Mouse (Mus musculus): ENCODE measurements around the gene Fer. TPM values are rescaled to one million over a fixed set of nuclear protein-coding genes. Genes with fewer than 3 reads are reported as not detected.
A peak's percentile ranks its signal among the peaks of the same experiment; 100 is the strongest.

The Fer gene
- 34.2 and 36.7 TPM in 2 replicates for polyA plus RNA-seq (2015; fragmentation: Nextera tagmentation; extraction: Ambion mirVana)

DNA sequence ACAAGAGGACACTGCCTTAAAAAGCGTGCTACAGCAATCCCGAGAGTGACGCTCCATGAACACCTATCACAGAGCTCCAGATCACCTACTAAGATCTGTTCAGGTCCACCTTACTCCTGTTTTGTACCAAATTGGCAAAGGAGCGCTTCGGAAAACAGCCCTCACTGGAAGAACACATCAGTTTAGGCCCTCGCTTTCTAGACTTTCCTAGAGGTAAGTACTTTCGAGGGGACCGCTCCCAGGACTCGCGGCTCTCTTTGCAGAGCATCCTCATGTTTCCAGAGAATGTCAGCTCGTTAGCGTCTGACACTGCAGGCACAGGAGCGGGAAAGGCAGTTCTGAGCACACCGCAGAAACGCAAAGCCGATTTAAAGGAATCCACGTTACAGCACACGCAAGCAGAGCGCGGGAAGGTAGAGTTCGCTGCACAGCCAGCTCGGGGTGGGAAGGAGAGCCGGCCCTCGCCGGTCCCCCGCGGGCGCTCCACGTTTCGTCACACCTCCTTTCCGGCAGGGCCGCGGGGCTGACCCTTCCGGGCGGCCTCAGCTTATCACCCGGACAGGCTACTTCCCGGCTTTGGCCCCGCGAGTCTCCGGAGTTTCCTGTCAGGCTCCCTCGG lies at the start of gene Fer:
Gene Fer (plus strand): TSS at position 51 of the 619 bp plus-strand sequence.
- Histone ChIP-seq H3K4me1 (replicated peaks; ENCODE audit: control insufficient read depth, insufficient read depth, low read length) (peaks cover 13% of the 10 kb centered on the region), H3K36me3 (ENCODE audit: control insufficient read depth, insufficient read depth) (no peaks in the 10 kb centered on the region), H3K9me3 (ENCODE audit: control insufficient read depth, low read length) (no peaks in the 10 kb centered on the region), H3K9ac (replicated peaks; ENCODE audit: low read depth, low read length) (peak within 1 kb of the TSS; percentile 90), H3K27ac (ENCODE audit: low read length) (peak within 1 kb of the TSS; percentile 83), H3K4me2 (ENCODE audit: low read length) (peak within 1 kb of the TSS; percentile 95), H3K27me3 (replicated peaks; ENCODE audit: control insufficient read depth, insufficient read depth, low read length) (no peaks in the 10 kb centered on the region), H3K4me3 (replicated peaks; ENCODE audit: low read length) (peak within 1 kb of the TSS; percentile 96)
- WGBS, result under 1% methylated on average over 41 of the region's 41 CpGs
- peak; percentile 30 for ATAC-seq

DNA sequence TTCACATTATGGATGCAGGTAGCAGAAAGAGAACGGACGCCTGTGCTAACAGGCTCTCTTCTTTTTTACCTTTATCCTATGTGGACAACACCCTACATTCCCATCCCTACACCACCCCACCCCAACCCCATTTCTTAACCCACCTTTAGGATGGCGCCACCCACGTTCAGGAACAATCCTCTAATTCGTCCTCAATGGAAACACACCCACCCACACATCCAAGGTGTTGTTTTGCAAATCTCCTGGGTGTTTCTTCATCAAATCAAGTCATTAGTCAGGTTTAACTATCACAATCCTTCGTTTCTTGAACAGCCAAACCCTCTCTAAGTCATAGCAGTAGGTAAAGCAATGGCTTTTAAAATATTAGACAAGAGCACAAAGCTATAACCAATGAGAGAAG lies 49.3 kb upstream of the Fer start:
- no peak overlapping the region for H3K27ac ChIP-seq (ENCODE audit: low read length)
- no peak overlapping the region for H3K4me3 ChIP-seq (replicated peaks; ENCODE audit: low read length)
- no peaks in the 10 kb centered on the region for H3K9me3 ChIP-seq (ENCODE audit: control insufficient read depth, low read length)
- peaks cover 7% of the 10 kb centered on the region for H3K4me1 ChIP-seq (replicated peaks; ENCODE audit: control insufficient read depth, insufficient read depth, low read length)
- H3K27me3 ChIP-seq (replicated peaks; ENCODE audit: control insufficient read depth, insufficient read depth, low read length), result no peaks in the 10 kb centered on the region
- H3K4me2 ChIP-seq (ENCODE audit: low read length), result no peak overlapping the region
- no peaks in the 10 kb centered on the region for H3K36me3 ChIP-seq (ENCODE audit: control insufficient read depth, insufficient read depth)
- WGBS, result 87% methylated on average over 6 of the region's 6 CpGs
- no peak overlapping the region for H3K9ac ChIP-seq (replicated peaks; ENCODE audit: low read depth, low read length)
- ATAC-seq, result no peak

DNA sequence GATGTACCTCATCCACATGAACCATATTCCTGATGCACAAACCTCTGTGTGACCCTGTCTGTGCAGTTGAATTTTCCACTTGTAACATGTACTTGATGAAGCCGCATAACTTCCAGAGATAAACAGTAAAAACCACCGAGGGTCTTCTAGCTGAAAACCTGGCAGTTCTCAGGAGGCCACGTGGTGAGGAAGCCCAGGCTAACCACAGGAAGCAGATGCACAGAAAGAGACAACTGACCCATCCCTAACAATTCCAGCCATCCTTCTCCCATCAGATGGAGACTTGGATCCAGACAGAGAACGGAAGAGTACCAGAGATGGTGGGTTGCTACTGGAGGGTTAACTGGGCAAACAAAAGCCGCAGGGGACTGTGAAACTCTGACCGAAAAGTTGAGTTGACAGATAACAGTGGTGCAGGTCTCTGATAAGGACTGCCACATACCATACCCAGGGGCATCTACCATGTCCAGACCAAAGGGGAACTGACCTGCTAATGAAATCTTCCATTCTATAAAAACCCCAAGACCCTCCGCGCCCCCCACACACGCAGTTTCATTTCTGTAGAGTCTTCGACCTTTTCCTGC lies 44.3 kb upstream of the Fer start:
- H3K4me3 ChIP-seq (replicated peaks; ENCODE audit: low read length), result no peak overlapping the region
- H3K27ac ChIP-seq (ENCODE audit: low read length), result no peak overlapping the region
- H3K4me1 ChIP-seq (replicated peaks; ENCODE audit: control insufficient read depth, insufficient read depth, low read length), result no peaks in the 10 kb centered on the region
- no peaks in the 10 kb centered on the region for H3K27me3 ChIP-seq (replicated peaks; ENCODE audit: control insufficient read depth, insufficient read depth, low read length)
- no peaks in the 10 kb centered on the region for H3K36me3 ChIP-seq (ENCODE audit: control insufficient read depth, insufficient read depth)
- H3K9ac ChIP-seq (replicated peaks; ENCODE audit: low read depth, low read length), result no peak overlapping the region
- no peak for ATAC-seq
- WGBS, result 89% methylated on average over 10 of the region's 10 CpGs
- no peak overlapping the region for H3K4me2 ChIP-seq (ENCODE audit: low read length)
- no peaks in the 10 kb centered on the region for H3K9me3 ChIP-seq (ENCODE audit: control insufficient read depth, low read length)

DNA sequence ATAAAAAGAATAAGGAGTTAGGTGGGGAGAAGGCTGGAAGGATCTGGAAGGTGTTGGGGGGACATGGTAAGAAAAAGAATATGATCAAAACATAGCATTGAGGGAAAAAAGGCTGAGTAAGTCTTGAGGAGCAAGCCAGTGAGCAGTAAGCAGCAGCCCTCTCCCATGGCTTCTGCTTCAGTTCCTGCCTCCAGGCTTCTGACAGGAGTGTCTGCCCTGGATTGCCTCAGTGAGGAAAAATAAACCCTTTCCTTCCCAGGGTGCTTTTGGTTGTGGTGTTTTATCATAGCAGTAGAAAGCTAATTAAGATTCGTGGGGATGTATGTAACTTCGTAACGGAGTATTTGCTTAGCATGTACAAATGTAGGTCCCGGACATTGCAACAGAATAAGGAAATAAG lies 38.7 kb upstream of the Fer start:
- Histone ChIP-seq H3K4me2 (ENCODE audit: low read length) (no peak overlapping the region), H3K27me3 (replicated peaks; ENCODE audit: control insufficient read depth, insufficient read depth, low read length) (no peaks in the 10 kb centered on the region), H3K36me3 (ENCODE audit: control insufficient read depth, insufficient read depth) (no peaks in the 10 kb centered on the region), H3K9me3 (ENCODE audit: control insufficient read depth, low read length) (no peaks in the 10 kb centered on the region), H3K4me1 (replicated peaks; ENCODE audit: control insufficient read depth, insufficient read depth, low read length) (no peaks in the 10 kb centered on the region), H3K9ac (replicated peaks; ENCODE audit: low read depth, low read length) (no peak overlapping the region), H3K4me3 (replicated peaks; ENCODE audit: low read length) (no peak overlapping the region), H3K27ac (ENCODE audit: low read length) (no peak overlapping the region)
- ATAC-seq, result no peak
- 92% methylated on average over 4 of the region's 4 CpGs for WGBS

DNA sequence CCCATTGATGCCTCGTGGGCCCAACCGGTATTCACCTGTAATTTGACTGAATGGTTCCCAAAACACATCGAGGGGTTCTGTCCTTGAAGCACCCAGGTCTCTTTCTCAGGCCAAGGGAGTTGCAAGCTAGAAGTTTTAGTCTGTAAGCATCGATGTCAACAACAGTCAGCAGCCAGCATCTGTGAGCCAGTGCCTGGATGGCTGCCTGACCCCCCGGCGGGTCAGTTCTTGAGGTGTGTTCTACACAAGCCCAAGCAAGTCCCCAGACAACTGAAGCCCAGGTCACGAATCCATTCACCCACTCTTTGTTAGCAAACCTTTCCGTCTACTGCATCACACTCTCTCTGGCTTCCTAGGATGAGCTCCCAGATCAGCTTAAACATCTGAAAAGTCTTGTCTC lies 36.7 kb upstream of the Fer start:
- H3K4me3 ChIP-seq (replicated peaks; ENCODE audit: low read length), result no peak overlapping the region
- H3K27me3 ChIP-seq (replicated peaks; ENCODE audit: control insufficient read depth, insufficient read depth, low read length), result no peaks in the 10 kb centered on the region
- no peaks in the 10 kb centered on the region for H3K36me3 ChIP-seq (ENCODE audit: control insufficient read depth, insufficient read depth)
- 92% methylated on average over 8 of the region's 8 CpGs for WGBS
- no peaks in the 10 kb centered on the region for H3K4me1 ChIP-seq (replicated peaks; ENCODE audit: control insufficient read depth, insufficient read depth, low read length)
- H3K27ac ChIP-seq (ENCODE audit: low read length), result no peak overlapping the region
- no peak overlapping the region for H3K9ac ChIP-seq (replicated peaks; ENCODE audit: low read depth, low read length)
- no peaks in the 10 kb centered on the region for H3K9me3 ChIP-seq (ENCODE audit: control insufficient read depth, low read length)
- H3K4me2 ChIP-seq (ENCODE audit: low read length), result no peak overlapping the region
- no peak for ATAC-seq

DNA sequence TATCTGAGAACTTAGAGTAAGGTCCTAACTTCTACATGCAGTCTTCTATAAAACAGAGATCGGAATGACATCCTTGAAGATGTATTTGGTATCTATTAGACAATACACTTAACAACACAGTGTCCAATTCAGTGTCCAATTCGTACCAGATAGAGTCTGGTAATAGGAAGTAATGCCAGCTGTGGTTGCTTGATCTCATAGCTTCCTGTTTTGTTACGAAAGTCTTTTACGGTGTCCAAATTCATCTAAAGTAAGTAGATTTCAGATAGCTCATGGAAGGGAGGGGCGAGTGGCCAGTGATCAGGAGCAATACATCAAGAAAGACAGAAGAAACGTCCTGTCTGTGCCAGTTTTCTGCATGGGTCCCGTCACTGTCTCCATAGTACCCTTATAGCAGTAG lies 36.1 kb upstream of the Fer start:
- Histone ChIP-seq H3K27ac (ENCODE audit: low read length) (no peak overlapping the region), H3K9me3 (ENCODE audit: control insufficient read depth, low read length) (no peaks in the 10 kb centered on the region), H3K36me3 (ENCODE audit: control insufficient read depth, insufficient read depth) (no peaks in the 10 kb centered on the region), H3K4me2 (ENCODE audit: low read length) (no peak overlapping the region), H3K27me3 (replicated peaks; ENCODE audit: control insufficient read depth, insufficient read depth, low read length) (no peaks in the 10 kb centered on the region), H3K4me1 (replicated peaks; ENCODE audit: control insufficient read depth, insufficient read depth, low read length) (no peaks in the 10 kb centered on the region), H3K9ac (replicated peaks; ENCODE audit: low read depth, low read length) (no peak overlapping the region), H3K4me3 (replicated peaks; ENCODE audit: low read length) (no peak overlapping the region)
- ATAC-seq, result no peak
- 92% methylated on average over 7 of the region's 7 CpGs for WGBS

DNA sequence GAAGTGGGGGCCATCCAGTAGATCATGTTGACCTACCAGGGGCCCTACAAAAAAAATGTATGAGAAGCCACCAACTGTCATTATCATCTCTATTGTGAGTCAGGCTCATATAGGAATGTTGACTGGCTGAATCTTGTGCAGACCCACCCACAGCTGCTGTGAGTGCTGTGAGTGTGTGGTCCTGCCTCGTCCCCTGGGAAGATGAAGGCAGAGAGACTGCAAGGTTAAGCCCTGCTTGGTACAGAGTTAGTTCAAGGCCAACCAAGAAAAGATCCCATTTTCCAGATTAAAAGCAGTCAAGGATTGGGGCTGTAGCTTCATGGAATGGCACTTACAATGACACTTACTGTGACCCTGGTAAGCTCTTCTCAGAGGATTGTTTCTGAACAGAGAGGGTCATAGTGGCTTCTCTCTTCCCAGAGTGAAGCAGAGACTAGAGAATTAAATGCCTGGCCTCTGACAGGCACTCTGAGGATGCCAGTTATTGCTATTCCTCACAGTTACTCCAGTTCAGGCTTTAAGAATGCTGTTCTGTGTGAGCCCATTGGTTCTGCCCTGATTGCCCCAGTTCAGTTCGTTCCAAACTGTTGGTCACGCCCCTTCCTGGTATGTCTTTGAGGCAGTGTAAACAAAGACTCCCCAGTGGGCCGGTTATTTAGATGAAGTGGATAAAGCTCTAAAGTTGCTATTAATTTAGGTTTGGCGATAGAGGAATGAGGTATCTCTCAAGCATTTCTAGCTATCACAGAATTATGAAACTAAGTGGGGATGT lies 34.1 kb upstream of the Fer start:
- Histone ChIP-seq H3K4me3 (replicated peaks; ENCODE audit: low read length) (no peak overlapping the region), H3K27me3 (replicated peaks; ENCODE audit: control insufficient read depth, insufficient read depth, low read length) (no peaks in the 10 kb centered on the region), H3K9ac (replicated peaks; ENCODE audit: low read depth, low read length) (no peak overlapping the region), H3K36me3 (ENCODE audit: control insufficient read depth, insufficient read depth) (no peaks in the 10 kb centered on the region), H3K4me1 (replicated peaks; ENCODE audit: control insufficient read depth, insufficient read depth, low read length) (no peaks in the 10 kb centered on the region), H3K27ac (ENCODE audit: low read length) (no peak overlapping the region), H3K4me2 (ENCODE audit: low read length) (no peak overlapping the region), H3K9me3 (ENCODE audit: control insufficient read depth, low read length) (no peaks in the 10 kb centered on the region)
- WGBS, result 67% methylated on average over 5 of the region's 5 CpGs
- no peak for ATAC-seq

DNA sequence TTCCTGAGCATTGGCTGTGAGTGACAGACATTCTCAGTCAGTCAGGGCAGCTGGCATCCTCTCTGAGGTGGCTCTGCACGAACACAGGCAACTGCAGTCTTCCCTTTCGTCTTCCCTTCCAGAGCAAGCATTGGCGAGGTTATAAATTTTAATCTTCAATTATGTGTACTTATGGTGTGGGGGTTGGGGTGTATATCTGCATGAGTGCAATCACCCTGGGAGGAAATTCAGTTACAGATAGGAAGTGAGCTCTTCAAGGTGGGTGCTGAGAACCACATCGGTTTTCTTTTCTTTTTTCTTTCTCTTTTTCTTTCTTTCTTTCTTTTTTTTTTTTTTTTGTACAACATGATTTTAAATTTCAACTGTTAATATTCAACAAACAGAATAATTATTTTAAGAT lies 31.3 kb upstream of the Fer start:
- Histone ChIP-seq H3K4me3 (replicated peaks; ENCODE audit: low read length) (no peak overlapping the region), H3K36me3 (ENCODE audit: control insufficient read depth, insufficient read depth) (no peaks in the 10 kb centered on the region), H3K27ac (ENCODE audit: low read length) (no peak overlapping the region), H3K9me3 (ENCODE audit: control insufficient read depth, low read length) (no peaks in the 10 kb centered on the region), H3K9ac (replicated peaks; ENCODE audit: low read depth, low read length) (no peak overlapping the region), H3K27me3 (replicated peaks; ENCODE audit: control insufficient read depth, insufficient read depth, low read length) (no peaks in the 10 kb centered on the region), H3K4me2 (ENCODE audit: low read length) (no peak overlapping the region), H3K4me1 (replicated peaks; ENCODE audit: control insufficient read depth, insufficient read depth, low read length) (peaks cover under 1% of the 10 kb centered on the region)
- no peak for ATAC-seq
- WGBS, result 67% methylated on average over 4 of the region's 4 CpGs

DNA sequence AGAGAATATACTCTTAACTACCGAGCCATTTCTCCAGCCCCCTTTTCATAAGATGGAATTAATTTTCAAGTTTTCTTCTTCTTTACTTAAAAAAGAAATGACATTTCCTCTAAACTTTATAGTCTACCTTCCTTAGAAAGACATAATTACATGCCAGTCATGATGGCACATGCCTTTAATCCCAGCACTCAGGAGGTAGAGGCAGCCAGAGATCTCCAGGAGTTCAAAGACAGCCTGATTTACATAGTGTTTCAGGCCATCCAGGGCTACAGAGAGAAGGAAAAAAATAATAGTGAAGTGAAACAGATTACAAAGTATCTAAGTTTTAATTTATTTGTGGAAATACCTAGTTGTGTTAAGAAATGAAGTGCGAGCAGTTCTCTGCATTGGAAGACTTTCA lies 26.6 kb upstream of the Fer start:
- 44% methylated on average over 2 of the region's 2 CpGs for WGBS
- Histone ChIP-seq H3K36me3 (ENCODE audit: control insufficient read depth, insufficient read depth) (no peaks in the 10 kb centered on the region), H3K9ac (replicated peaks; ENCODE audit: low read depth, low read length) (no peak overlapping the region), H3K9me3 (ENCODE audit: control insufficient read depth, low read length) (no peaks in the 10 kb centered on the region), H3K4me3 (replicated peaks; ENCODE audit: low read length) (no peak overlapping the region), H3K27ac (ENCODE audit: low read length) (0 out of 2 replicates have a peak overlapping the region, but pooled peaks have one; percentile 13), H3K27me3 (replicated peaks; ENCODE audit: control insufficient read depth, insufficient read depth, low read length) (no peaks in the 10 kb centered on the region), H3K4me2 (ENCODE audit: low read length) (no peak overlapping the region), H3K4me1 (replicated peaks; ENCODE audit: control insufficient read depth, insufficient read depth, low read length) (peaks cover 8% of the 10 kb centered on the region)
- peak; percentile 53 for ATAC-seq

All from forebrain, embryonic 16.5 days (tissue).